In genomic region chr5:29468351-29469065, GRCm38 (mm10) we compare ENCODE assay signal across 9 mouse cellular contexts. TPM values are rescaled to one million over a fixed set of nuclear protein-coding genes. Genes with fewer than 3 reads are reported as not detected.
A peak's percentile ranks its signal among the peaks of the same experiment; 100 is the strongest.
DNase-seq lines count a peak whose midpoint lies in the region; ATAC-seq and TF ChIP-seq lines count a peak whose summit lies in the region.
"Had no signal": no experiment of that assay in that cellular context is flagged by ENCODE, and none has a peak within 500 bp of the region (broad histone marks: within the 10 kb centered on the region; RNA-seq: fewer than 3 reads in every experiment).

No protein-coding gene starts in this region.

- no peak for TF ChIP-seq POLR2A in ES-Bruce4 (IDR thresholded peaks at IDR 0.05; ENCODE audit: insufficient read depth, low read length)
- no peak for TF ChIP-seq POLR2A in cerebellum, adult 2 months (IDR thresholded peaks at IDR 0.05; ENCODE audit: borderline replicate concordance, insufficient read depth, low read length)

- H3K4me1 ChIP-seq in heart, embryonic 12.5 days (replicated peaks), result peaks cover 12% of the 10 kb centered on the region; the same call in 1 of the 2 replicates
- H3K4me1 ChIP-seq in ES-Bruce4 (ENCODE audit: control insufficient read depth, insufficient read depth, low read length), result no peaks in the 10 kb centered on the region
- peaks cover 8% of the 10 kb centered on the region for H3K4me1 ChIP-seq in forebrain, embryonic 16.5 days (replicated peaks; ENCODE audit: control insufficient read depth, insufficient read depth, low read length)
- peaks cover 7% of the 10 kb centered on the region; the same call in 1 of the 2 replicates for H3K4me1 ChIP-seq in liver, postnatal 0 days (ENCODE audit: insufficient read depth)
- H3K4me1 ChIP-seq in cerebellum, adult 2 months (ENCODE audit: control insufficient read depth, insufficient read depth, low read length), result no peaks in the 10 kb centered on the region; the same call in 1 of the 2 replicates

- peaks cover 85% of the 10 kb centered on the region for H3K27me3 ChIP-seq in heart, embryonic 12.5 days (replicated peaks)
- peaks cover 6% of the 10 kb centered on the region; the same call in 1 of the 2 replicates for H3K27me3 ChIP-seq in ES-Bruce4 (ENCODE audit: control insufficient read depth, insufficient read depth, low read length, poor library complexity, severe bottlenecking)
- peaks cover 74% of the 10 kb centered on the region for H3K27me3 ChIP-seq in forebrain, embryonic 16.5 days (replicated peaks; ENCODE audit: control insufficient read depth, insufficient read depth, low read length)
- H3K27me3 ChIP-seq in liver, postnatal 0 days (ENCODE audit: insufficient read depth, low read length), result peaks cover 73% of the 10 kb centered on the region
- peaks cover 5% of the 10 kb centered on the region; the same call in 1 of the 2 replicates for H3K27me3 ChIP-seq in cerebellum, adult 2 months (ENCODE audit: control insufficient read depth, insufficient read depth, low read length)

- 3% methylated on average over 17 of the region's 17 CpGs for WGBS in heart, embryonic 12.5 days
- WGBS in forebrain, embryonic 16.5 days, result under 1% methylated on average over 17 of the region's 17 CpGs
- WGBS in liver, postnatal 0 days (ENCODE audit: insufficient replicate concordance), result 1% methylated on average over 17 of the region's 17 CpGs
- 3% methylated on average over 17 of the region's 17 CpGs for WGBS in cerebellum, adult 2 months

- peak overlapping the region; percentile 62 for H3K9ac ChIP-seq in heart, embryonic 12.5 days
- peak overlapping the region; percentile 59 for H3K9ac ChIP-seq in ES-Bruce4 (ENCODE audit: low read depth, poor library complexity, severe bottlenecking)
- H3K9ac ChIP-seq in forebrain, embryonic 16.5 days (replicated peaks; ENCODE audit: low read depth, low read length), result peak overlapping the region; percentile 44; the same call in 1 of the 2 replicates
- no peak overlapping the region for H3K9ac ChIP-seq in liver, postnatal 0 days (replicated peaks)

- no peak for DNase-seq in heart, adult 11 months
- DNase-seq in liver, postnatal 0 days, result no peak
- DNase-seq in cerebellum, adult 2 months, result no peak
- no peak for DNase-seq in spleen, postnatal 10 days (ENCODE audit: low spot score in 2 of 2)
- no peak for DNase-seq in c-Kit-positive CD71-positive TER-119-positive erythroid progenitor cells, embryonic 14.5 days (ENCODE audit: low spot score)

- peak overlapping the region; percentile 57 for H3K4me3 ChIP-seq in heart, embryonic 12.5 days
- H3K4me3 ChIP-seq in ES-Bruce4 (ENCODE audit: low read depth, low read length), result peak overlapping the region; percentile 63
- H3K4me3 ChIP-seq in forebrain, embryonic 16.5 days (replicated peaks; ENCODE audit: low read length), result peak overlapping the region; percentile 38
- H3K4me3 ChIP-seq in liver, postnatal 0 days (ENCODE audit: low read depth, low read length), result peak overlapping the region; percentile 44
- no peak overlapping the region for H3K4me3 ChIP-seq in cerebellum, adult 2 months (replicated peaks; ENCODE audit: insufficient read depth, low read depth, low read length)

- no peak for TF ChIP-seq CTCF in ES-Bruce4 (IDR thresholded peaks at IDR 0.05; ENCODE audit: low read depth, low read length)
- TF ChIP-seq CTCF in liver, postnatal 0 days (IDR thresholded peaks at IDR 0.05; ENCODE audit: low read depth), result no peak
- TF ChIP-seq CTCF in cerebellum, adult 2 months (IDR thresholded peaks at IDR 0.05; ENCODE audit: borderline replicate concordance, insufficient read depth, low read depth, low read length), result no peak

- no peak overlapping the region for H3K27ac ChIP-seq in heart, embryonic 12.5 days (ENCODE audit: poor library complexity, severe bottlenecking)
- no peak overlapping the region for H3K27ac ChIP-seq in ES-Bruce4 (ENCODE audit: insufficient read depth, low read length)
- H3K27ac ChIP-seq in forebrain, embryonic 16.5 days (ENCODE audit: low read length), result no peak overlapping the region
- no peak overlapping the region for H3K27ac ChIP-seq in liver, postnatal 0 days (ENCODE audit: low read depth)
- no peak overlapping the region for H3K27ac ChIP-seq in cerebellum, adult 2 months (ENCODE audit: insufficient read depth, low read length)

- no peaks in the 10 kb centered on the region for H3K9me3 ChIP-seq in heart, embryonic 12.5 days (replicated peaks)
- H3K9me3 ChIP-seq in ES-Bruce4 (replicated peaks; ENCODE audit: control insufficient read depth, insufficient read depth, low read length, poor library complexity, severe bottlenecking), result 0 out of 2 replicates have a peak, but pooled peaks cover 2% of the 10 kb centered on the region
- H3K9me3 ChIP-seq in forebrain, embryonic 16.5 days (ENCODE audit: control insufficient read depth, low read length), result no peaks in the 10 kb centered on the region
- no peaks in the 10 kb centered on the region for H3K9me3 ChIP-seq in liver, postnatal 0 days (ENCODE audit: low read length)

- peak overlapping the region; percentile 94 for H3K4me2 ChIP-seq in heart, embryonic 12.5 days
- H3K4me2 ChIP-seq in forebrain, embryonic 16.5 days (ENCODE audit: low read length), result peak overlapping the region; percentile 56
- H3K4me2 ChIP-seq in liver, postnatal 0 days (ENCODE audit: low read depth, low read length), result peak overlapping the region; percentile 73

- ATAC-seq in heart, embryonic 12.5 days (ENCODE audit: insufficient number of reproducible peaks, low FRiP score), result no peak
- ATAC-seq in forebrain, embryonic 16.5 days, result no peak
- no peak for ATAC-seq in liver, postnatal 0 days

- TF ChIP-seq EP300 in ES-Bruce4 (IDR thresholded peaks at IDR 0.05; ENCODE audit: insufficient read depth, low read depth, low read length), result no peak
- no peak for TF ChIP-seq EP300 in liver, postnatal 0 days (IDR thresholded peaks at IDR 0.05; ENCODE audit: low read depth)

- H3K36me3 ChIP-seq in heart, embryonic 12.5 days, result no peaks in the 10 kb centered on the region
- no peaks in the 10 kb centered on the region for H3K36me3 ChIP-seq in ES-Bruce4 (ENCODE audit: control insufficient read depth, insufficient read depth, low read length, poor library complexity, severe bottlenecking)
- H3K36me3 ChIP-seq in forebrain, embryonic 16.5 days (ENCODE audit: control insufficient read depth, insufficient read depth), result no peaks in the 10 kb centered on the region
- no peaks in the 10 kb centered on the region for H3K36me3 ChIP-seq in liver, postnatal 0 days (replicated peaks; ENCODE audit: insufficient read depth, low read length)

RNA-seq across cellular contexts. Expression of gene Mnx1, which starts 9.8 kb away (rescaled TPM):
- polyA plus RNA-seq in heart, embryonic 12.5 days (2016; fragmentation: Nextera tagmentation; extraction: Ambion mirVana), result 0.08 TPM in 1 of 2 replicates, not detected in the other
- polyA plus RNA-seq in ES-Bruce4 (2011; ENCODE audit: insufficient read depth, insufficient read length, low read depth, missing spikeins), result 0.45 and 0.88 TPM in 2 replicates
- not detected in 2 replicates for polyA plus RNA-seq in forebrain, embryonic 16.5 days (2015; fragmentation: Nextera tagmentation; extraction: Ambion mirVana)
- polyA plus RNA-seq in liver, postnatal 0 days (2015; fragmentation: Nextera tagmentation; extraction: Ambion mirVana), result not detected in 2 replicates
- polyA plus RNA-seq in cerebellum, adult 2 months (2012; rRNA removed), result not detected in 2 replicates
- polyA plus RNA-seq: C2C12 had no signal

RNA-seq across cellular contexts. Expression of gene Nom1, which starts 34.0 kb away (rescaled TPM):
- 19.0 and 23.6 TPM in 2 replicates for polyA plus RNA-seq in heart, embryonic 12.5 days (2016; fragmentation: Nextera tagmentation; extraction: Ambion mirVana)
- polyA plus RNA-seq in ES-Bruce4 (2011; ENCODE audit: insufficient read depth, insufficient read length, low read depth, missing spikeins), result 12.2 and 15.0 TPM in 2 replicates
- polyA plus RNA-seq in forebrain, embryonic 16.5 days (2015; fragmentation: Nextera tagmentation; extraction: Ambion mirVana), result 24.1 and 26.0 TPM in 2 replicates
- 10.6 and 13.2 TPM in 2 replicates for polyA plus RNA-seq in liver, postnatal 0 days (2015; fragmentation: Nextera tagmentation; extraction: Ambion mirVana)
- 19.2 and 20.2 TPM in 2 replicates for polyA plus RNA-seq in cerebellum, adult 2 months (2012; rRNA removed)
